Mouse (Mus musculus) gastrocnemius, adult 8-10 months (tissue): ENCODE measurements at regions not wholly inside any gene's neighbourhood (a gene's known extent, or its start where the extent isn't known, plus 50 kb on each side); places are given as distances from the start of the nearest gene placed in this dataset.
"Not testable (repeated sequence)": the region's sequence is repeated elsewhere in the genome, so short reads cannot be mapped to it uniquely, and the experiment has no call there.

Experiments
- DNase-seq, 2 experiments: peaks; one replicate each; pipeline ENCODE4 v3.0.0; 2022; ENCODE audit warnings: low spot score in 2 of 2

- no peak for DNase-seq
These were observed 153.3 kb upstream of the Unc93a2 start for GRCm38 (mm10) chr17:7538402-7539087.

- DNase-seq: no peak
These were observed 152.5 kb upstream of the Unc93a2 start for GRCm38 (mm10) chr17:7537618-7538266.

- DNase-seq: no peak
These were observed 151.9 kb upstream of the Unc93a2 start for GRCm38 (mm10) chr17:7537210-7537609.

- no peak for DNase-seq
These were observed 149.3 kb upstream of the Unc93a2 start for GRCm38 (mm10) chr17:7534386-7535059.

GRCm38 (mm10) chr17:7533552-7533951 is 148.3 kb upstream of the Unc93a2 start:
- DNase-seq: no peak

- peak; percentile 30 to 58 for DNase-seq
These were observed 147.4 kb upstream of the Unc93a2 start for GRCm38 (mm10) chr17:7532618-7533017.

GRCm38 (mm10) chr17:7529304-7529703 is 144.0 kb upstream of the Unc93a2 start:
- no peak for DNase-seq

- DNase-seq: no peak
These were observed 142.4 kb upstream of the Unc93a2 start for GRCm38 (mm10) chr17:7527681-7528080.

GRCm38 (mm10) chr17:7524497-7524896 is 139.2 kb upstream of the Unc93a2 start:
- DNase-seq: not testable (repeated sequence)

- DNase-seq: no peak
These were observed 135.9 kb upstream of the Unc93a2 start for GRCm38 (mm10) chr17:7521127-7521526.
